Mouse (Mus musculus): ENCODE measurements around the gene Ndufs2. TPM values are rescaled to one million over a fixed set of nuclear protein-coding genes. Genes with fewer than 3 reads are reported as not detected.

Ndufs2 gene
- polyA plus RNA-seq, 1 experiment from 2014 or later: 234 TPM

DNA sequence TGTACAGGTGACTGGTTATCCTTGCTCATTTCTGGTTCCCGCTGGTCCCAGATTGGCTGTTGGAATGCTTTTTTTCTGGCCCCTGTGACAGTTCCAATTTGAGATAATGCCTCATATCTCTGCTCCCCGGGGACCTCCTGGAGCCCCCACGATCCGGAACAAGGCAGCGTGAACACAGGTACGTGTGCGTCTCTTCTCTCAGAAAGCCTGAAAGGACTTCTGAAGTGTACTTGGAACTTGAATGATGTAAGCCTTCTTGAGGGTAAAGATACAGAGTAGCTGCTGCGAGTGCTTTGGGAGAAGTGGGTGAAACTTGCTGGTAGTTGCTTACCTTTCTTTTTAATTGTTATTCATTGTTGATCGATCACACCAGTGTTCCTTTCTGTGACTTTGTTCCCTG lies 20.0 kb upstream of the Ndufs2 start:
- Histone ChIP-seq H3K4me1 (ENCODE audit: control insufficient read depth, insufficient read depth, low read length) (peaks cover 13% of the 10 kb centered on the region), H3K9ac (replicated peaks; ENCODE audit: low read depth, low read length) (peak overlapping the region; percentile 78), H3K36me3 (ENCODE audit: control insufficient read depth, insufficient read depth, low read length) (peaks cover 18% of the 10 kb centered on the region; the same call in 1 of the 2 replicates), H3K4me3 (ENCODE audit: low read depth, low read length) (peak overlapping the region; percentile 66), H3K9me3 (ENCODE audit: control insufficient read depth, low read length) (no peaks in the 10 kb centered on the region), H3K27me3 (ENCODE audit: control insufficient read depth, insufficient read depth, low read length) (no peaks in the 10 kb centered on the region), H3K4me2 (ENCODE audit: low read depth, low read length) (peak overlapping the region; percentile 94), H3K27ac (ENCODE audit: low read depth, low read length) (no peak overlapping the region)
- 56% methylated on average over 9 of the region's 9 CpGs for WGBS
- no peak for ATAC-seq (ENCODE audit: low read depth)

DNA sequence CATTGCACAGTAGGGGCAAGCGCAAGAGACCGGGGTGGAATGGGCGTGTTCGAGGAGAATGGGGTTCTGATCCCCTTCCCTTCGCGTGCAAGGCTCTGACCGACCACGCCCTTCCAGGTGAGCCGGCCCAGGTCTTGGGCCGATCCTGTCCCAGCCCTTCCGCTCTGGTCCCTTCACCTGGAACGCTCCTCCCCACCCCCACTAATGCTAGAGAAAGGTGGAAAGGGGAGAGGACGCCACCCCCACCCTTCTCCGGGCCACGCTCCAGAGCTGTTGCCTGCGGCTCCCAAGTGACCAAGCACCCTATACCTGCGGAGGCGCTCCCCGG lies 19.3 kb upstream of the Ndufs2 start:
- H3K4me3 ChIP-seq (ENCODE audit: low read depth, low read length): peak overlapping the region; percentile 66
- H3K9ac ChIP-seq (replicated peaks; ENCODE audit: low read depth, low read length): peak overlapping the region; percentile 78
- under 1% methylated on average over 19 of the region's 19 CpGs for WGBS
- no peaks in the 10 kb centered on the region for H3K27me3 ChIP-seq (ENCODE audit: control insufficient read depth, insufficient read depth, low read length)
- 0 out of 2 replicates have a peak overlapping the region, but pooled peaks have one; percentile 36 for H3K27ac ChIP-seq (ENCODE audit: low read depth, low read length)
- H3K4me1 ChIP-seq (ENCODE audit: control insufficient read depth, insufficient read depth, low read length): peaks cover 13% of the 10 kb centered on the region
- peaks cover 14% of the 10 kb centered on the region; the same call in 1 of the 2 replicates for H3K36me3 ChIP-seq (ENCODE audit: control insufficient read depth, insufficient read depth, low read length)
- ATAC-seq (ENCODE audit: low read depth): peak; percentile 69
- H3K9me3 ChIP-seq (ENCODE audit: control insufficient read depth, low read length): no peaks in the 10 kb centered on the region
- peak overlapping the region; percentile 94 for H3K4me2 ChIP-seq (ENCODE audit: low read depth, low read length)

DNA sequence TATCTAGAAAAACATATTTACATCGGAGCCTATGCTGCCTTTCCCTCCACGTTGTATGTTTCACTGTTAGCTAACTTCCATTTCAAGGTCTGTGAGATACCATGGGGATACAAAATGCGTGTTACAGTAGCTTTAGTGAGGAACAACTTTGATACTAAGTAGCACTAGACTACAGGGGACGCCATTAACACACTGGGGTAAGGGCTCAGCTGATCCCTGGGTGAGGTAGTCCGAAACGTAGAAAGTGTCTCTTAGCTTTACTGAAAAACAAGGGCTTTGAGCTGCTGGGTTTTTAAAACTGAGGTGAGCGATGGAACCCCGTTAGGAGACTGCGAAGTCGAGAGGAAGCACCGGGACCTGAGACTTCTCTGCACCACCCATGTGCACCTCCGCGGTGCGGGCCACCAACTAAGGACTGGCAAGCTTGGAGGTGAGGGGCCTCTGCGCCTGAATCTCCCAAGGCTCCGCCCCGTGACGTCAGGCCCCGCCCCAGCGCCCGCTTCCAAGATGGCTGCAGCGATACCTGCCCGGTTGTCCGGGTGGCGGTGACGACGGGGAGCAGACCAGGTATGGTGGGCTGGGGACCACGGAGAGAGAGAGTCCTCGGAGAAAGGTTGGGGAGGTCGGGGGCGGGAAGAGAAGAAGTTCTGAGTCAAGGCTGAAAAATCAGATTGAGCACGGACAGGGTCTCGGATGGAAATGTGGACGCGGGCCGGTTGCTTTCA lies 18.8 kb upstream of the Ndufs2 start, which contains the start of gene B4galt3:
Gene B4galt3, plus strand, starts transcription at position 481 of the 725 bp plus-strand sequence.
- 0 out of 2 replicates have a peak within 1 kb of the TSS, but pooled peaks have one; percentile 36 for H3K27ac ChIP-seq (ENCODE audit: low read depth, low read length)
- peak within 1 kb of the TSS; percentile 66 for H3K4me3 ChIP-seq (ENCODE audit: low read depth, low read length)
- H3K4me2 ChIP-seq (ENCODE audit: low read depth, low read length): peak within 1 kb of the TSS; percentile 94
- H3K9ac ChIP-seq (replicated peaks; ENCODE audit: low read depth, low read length): peak within 1 kb of the TSS; percentile 78
- peak; percentile 95 for ATAC-seq (ENCODE audit: low read depth)
- H3K9me3 ChIP-seq (ENCODE audit: control insufficient read depth, low read length): no peaks in the 10 kb centered on the region
- peaks cover 12% of the 10 kb centered on the region; the same call in 1 of the 2 replicates for H3K36me3 ChIP-seq (ENCODE audit: control insufficient read depth, insufficient read depth, low read length)
- peaks cover 13% of the 10 kb centered on the region for H3K4me1 ChIP-seq (ENCODE audit: control insufficient read depth, insufficient read depth, low read length)
- H3K27me3 ChIP-seq (ENCODE audit: control insufficient read depth, insufficient read depth, low read length): no peaks in the 10 kb centered on the region
- WGBS: 3% methylated on average over 36 of the region's 36 CpGs

DNA sequence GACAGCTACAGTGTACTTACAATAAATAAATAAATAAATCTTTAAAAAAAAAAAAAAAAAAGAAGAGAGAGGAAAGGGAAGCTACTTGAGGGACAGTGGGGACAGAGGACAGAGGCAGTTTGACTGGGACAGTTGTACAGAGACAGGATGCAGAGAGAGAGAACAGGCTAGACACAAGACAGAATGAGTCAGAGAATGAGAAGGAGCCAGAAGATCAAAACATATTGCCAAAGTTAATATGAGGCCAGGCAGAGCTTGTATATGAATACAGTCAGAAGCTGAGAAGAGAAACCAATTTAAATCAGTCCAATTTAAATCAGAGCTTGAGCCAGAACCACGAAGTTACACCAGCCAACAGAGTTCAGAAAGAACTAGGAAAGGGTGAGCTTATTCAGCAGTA lies 17.2 kb upstream of the Ndufs2 start:
- Histone ChIP-seq H3K4me2 (ENCODE audit: low read depth, low read length) (no peak overlapping the region), H3K27me3 (ENCODE audit: control insufficient read depth, insufficient read depth, low read length) (no peaks in the 10 kb centered on the region), H3K36me3 (ENCODE audit: control insufficient read depth, insufficient read depth, low read length) (0 out of 2 replicates have a peak, but pooled peaks cover 9% of the 10 kb centered on the region), H3K4me1 (ENCODE audit: control insufficient read depth, insufficient read depth, low read length) (peaks cover 15% of the 10 kb centered on the region), H3K4me3 (ENCODE audit: low read depth, low read length) (no peak overlapping the region), H3K9ac (replicated peaks; ENCODE audit: low read depth, low read length) (no peak overlapping the region), H3K27ac (ENCODE audit: low read depth, low read length) (no peak overlapping the region), H3K9me3 (ENCODE audit: control insufficient read depth, low read length) (no peaks in the 10 kb centered on the region)
- no peak for ATAC-seq (ENCODE audit: low read depth)
- WGBS: 65% methylated on average over 1 of the region's 1 CpGs

DNA sequence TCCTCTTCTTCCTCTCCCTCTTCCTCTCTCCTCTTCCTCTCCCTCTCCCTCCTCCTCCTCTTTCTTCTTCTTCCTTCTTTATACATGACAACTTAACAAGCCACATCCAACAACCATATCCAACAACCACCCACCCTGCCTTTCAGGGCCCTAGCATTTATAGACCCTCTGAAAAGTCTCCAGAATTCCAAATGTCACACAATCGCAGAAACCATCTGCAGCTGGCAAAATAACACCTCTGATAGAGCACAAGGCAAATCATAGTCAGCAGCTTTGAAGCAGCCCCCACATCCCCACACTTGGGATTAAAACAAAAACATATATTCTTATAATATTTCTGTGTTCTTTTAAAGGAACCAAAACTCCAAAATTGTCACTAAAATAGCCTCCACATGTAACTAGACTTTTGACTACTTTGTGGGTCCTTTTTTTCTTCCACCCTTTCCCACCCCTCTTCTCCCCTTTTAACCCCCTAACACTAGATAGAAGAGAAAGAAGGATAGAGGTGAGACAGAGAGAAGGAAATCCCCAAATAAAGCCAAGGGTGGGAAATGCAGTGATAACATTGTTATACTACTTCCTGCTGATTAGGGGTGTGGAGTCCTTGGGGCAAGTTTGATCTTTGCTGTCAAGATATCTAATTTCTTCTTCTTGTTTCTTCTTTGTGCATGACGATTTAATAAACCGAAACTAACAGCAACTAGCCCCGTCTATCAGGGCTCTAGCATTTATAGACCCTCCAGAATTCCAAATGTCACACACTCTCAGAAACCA lies 15.0 kb upstream of the Ndufs2 start:
- Histone ChIP-seq H3K4me2 (ENCODE audit: low read depth, low read length) (no peak overlapping the region), H3K36me3 (ENCODE audit: control insufficient read depth, insufficient read depth, low read length) (no peaks in the 10 kb centered on the region), H3K4me3 (ENCODE audit: low read depth, low read length) (no peak overlapping the region), H3K9me3 (ENCODE audit: control insufficient read depth, low read length) (no peaks in the 10 kb centered on the region), H3K27ac (ENCODE audit: low read depth, low read length) (no peak overlapping the region), H3K9ac (replicated peaks; ENCODE audit: low read depth, low read length) (no peak overlapping the region), H3K27me3 (ENCODE audit: control insufficient read depth, insufficient read depth, low read length) (no peaks in the 10 kb centered on the region), H3K4me1 (ENCODE audit: control insufficient read depth, insufficient read depth, low read length) (peaks cover 16% of the 10 kb centered on the region)
- no peak for ATAC-seq (ENCODE audit: low read depth)
- 86% methylated on average over 4 of the region's 4 CpGs for WGBS

GRCm38 (mm10) chr1:171263666-171264461 lies 12.7 kb upstream of the Ndufs2 start:
- Histone ChIP-seq H3K27me3 (ENCODE audit: control insufficient read depth, insufficient read depth, low read length) (no peaks in the 10 kb centered on the region), H3K4me3 (ENCODE audit: low read depth, low read length) (no peak overlapping the region), H3K36me3 (ENCODE audit: control insufficient read depth, insufficient read depth, low read length) (no peaks in the 10 kb centered on the region), H3K9ac (replicated peaks; ENCODE audit: low read depth, low read length) (no peak overlapping the region), H3K4me2 (ENCODE audit: low read depth, low read length) (peak overlapping the region; percentile 42), H3K27ac (ENCODE audit: low read depth, low read length) (peak overlapping the region; percentile 72), H3K9me3 (ENCODE audit: control insufficient read depth, low read length) (no peaks in the 10 kb centered on the region), H3K4me1 (ENCODE audit: control insufficient read depth, insufficient read depth, low read length) (peaks cover 10% of the 10 kb centered on the region; the same call in 1 of the 2 replicates)
- ATAC-seq (ENCODE audit: low read depth): no peak
- 80% methylated on average over 3 of the region's 3 CpGs for WGBS

DNA sequence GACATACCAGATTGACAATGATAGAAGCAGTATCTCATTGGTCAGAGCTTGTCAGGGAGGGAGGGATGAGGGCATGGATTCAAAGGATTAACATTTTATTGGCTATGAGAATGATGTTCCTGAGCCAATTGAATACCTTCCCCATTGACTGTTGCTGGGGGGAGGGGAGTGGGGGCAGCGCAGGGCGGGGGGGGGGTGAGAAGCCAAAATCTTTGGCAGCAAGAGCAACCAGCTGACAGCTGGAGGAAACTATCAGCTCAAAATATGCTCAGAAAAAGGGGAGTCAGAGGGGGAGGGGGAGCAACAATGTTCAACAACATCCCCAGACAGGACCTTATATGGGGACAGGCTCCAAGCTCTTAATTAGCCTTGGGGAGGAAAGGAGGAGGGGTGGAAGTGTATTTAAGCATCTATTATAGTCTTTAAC lies 12.0 kb upstream of the Ndufs2 start:
- Histone ChIP-seq H3K4me2 (ENCODE audit: low read depth, low read length) (peak overlapping the region; percentile 42), H3K27me3 (ENCODE audit: control insufficient read depth, insufficient read depth, low read length) (no peaks in the 10 kb centered on the region), H3K9me3 (ENCODE audit: control insufficient read depth, low read length) (no peaks in the 10 kb centered on the region), H3K9ac (replicated peaks; ENCODE audit: low read depth, low read length) (no peak overlapping the region), H3K36me3 (ENCODE audit: control insufficient read depth, insufficient read depth, low read length) (no peaks in the 10 kb centered on the region), H3K27ac (ENCODE audit: low read depth, low read length) (peak overlapping the region; percentile 76), H3K4me1 (ENCODE audit: control insufficient read depth, insufficient read depth, low read length) (peaks cover 10% of the 10 kb centered on the region; the same call in 1 of the 2 replicates), H3K4me3 (ENCODE audit: low read depth, low read length) (no peak overlapping the region)
- WGBS: 0% methylated on average over 2 of the region's 2 CpGs
- ATAC-seq (ENCODE audit: low read depth): peak; percentile 94

DNA sequence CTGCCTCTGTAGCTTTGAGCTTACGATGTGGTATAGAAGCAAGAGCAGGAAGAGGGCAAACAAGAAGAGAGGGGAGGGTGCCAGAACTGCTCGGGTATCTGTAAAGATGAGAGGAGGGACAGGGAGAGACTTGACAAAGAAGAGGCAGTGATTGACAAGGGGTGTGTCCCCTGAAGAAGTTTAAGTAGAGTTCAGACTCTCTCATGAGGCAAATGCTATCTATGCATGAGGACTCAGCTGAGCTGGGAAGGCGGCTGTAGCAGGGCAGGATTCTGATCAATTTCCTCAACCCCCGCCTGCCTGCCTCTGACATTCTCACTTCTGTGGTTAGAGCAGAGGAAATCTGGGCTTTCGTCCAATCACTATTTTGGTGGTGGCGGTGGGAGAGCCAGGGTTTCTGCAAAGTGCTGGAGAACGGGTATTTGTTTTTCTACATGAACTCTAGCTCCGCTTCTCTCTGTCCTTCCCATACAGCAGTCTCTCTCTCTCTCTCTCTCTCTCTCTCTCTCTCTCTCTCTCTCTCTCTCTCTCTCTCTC lies 11.5 kb upstream of the Ndufs2 start:
- H3K27ac ChIP-seq (ENCODE audit: low read depth, low read length): peak overlapping the region; percentile 76
- peaks cover 10% of the 10 kb centered on the region; the same call in 1 of the 2 replicates for H3K4me1 ChIP-seq (ENCODE audit: control insufficient read depth, insufficient read depth, low read length)
- peak overlapping the region; percentile 32 for H3K9ac ChIP-seq (replicated peaks; ENCODE audit: low read depth, low read length)
- peak; percentile 76 for ATAC-seq (ENCODE audit: low read depth)
- no peaks in the 10 kb centered on the region for H3K9me3 ChIP-seq (ENCODE audit: control insufficient read depth, low read length)
- no peaks in the 10 kb centered on the region for H3K36me3 ChIP-seq (ENCODE audit: control insufficient read depth, insufficient read depth, low read length)
- H3K4me3 ChIP-seq (ENCODE audit: low read depth, low read length): peak overlapping the region; percentile 14
- H3K27me3 ChIP-seq (ENCODE audit: control insufficient read depth, insufficient read depth, low read length): no peaks in the 10 kb centered on the region
- H3K4me2 ChIP-seq (ENCODE audit: low read depth, low read length): peak overlapping the region; percentile 42
- 4% methylated on average over 8 of the region's 8 CpGs for WGBS

All from neural tube, embryonic 14.5 days (tissue).